Mouse (Mus musculus): ENCODE results near the gene Lrsam1. TPM values are rescaled to one million over a fixed set of nuclear protein-coding genes. Genes with fewer than 3 reads are reported as not detected.

Gene Lrsam1
- total and polyA plus RNA-seq, 3 experiments: 5.0 to 9.5 (median 5.4) TPM

- in situ Hi-C loops (cut with MboI; ENCODE audit: low pct_ligation_motif_present, low pct_unique_long_range_greater_than_20kb, low sequenced_read_pairs) (no loop called here), dilution Hi-C loops (cut with MboI; ENCODE audit: extremely low pct_ligation_motif_present, extremely low pct_unique_long_range_greater_than_20kb, low sequenced_read_pairs) (no loop called here)
- Histone ChIP-seq H3K4me1 (ENCODE audit: control insufficient read depth in 1 of 2, insufficient read depth in 2 of 2) (peaks cover 12 to 40% of the 10 kb centered on the region in 2 experiments), H3K27me3 (replicated peaks) (peaks cover 3% of the 10 kb centered on the region), H3K9me3 (replicated peaks; ENCODE audit: low read length) (no peaks in the 10 kb centered on the region), H3K4me3 (replicated peaks in 1 of 3; ENCODE audit: low read depth in 2 of 3, low read length in 2 of 3, poor library complexity in 1 of 3) (no peak overlapping the region), H3K79me2 (replicated peaks; ENCODE audit: control insufficient read depth, extremely low read depth, insufficient read depth, poor library complexity, severe bottlenecking) (no peaks in the 10 kb centered on the region), H3K9ac (ENCODE audit: insufficient read depth, low read depth) (no peak overlapping the region), H3K4me2 (ENCODE audit: insufficient read depth, low read depth, poor library complexity, severe bottlenecking) (no peak overlapping the region), H3K36me3 (replicated peaks in 1 of 2; ENCODE audit: control insufficient read depth in 1 of 2, insufficient read depth in 1 of 2, low read length in 1 of 2) (peaks cover 0 to 21% of the 10 kb centered on the region in 2 experiments), H3K27ac (ENCODE audit: insufficient read depth, low read depth) (no peak overlapping the region)
- TF ChIP-seq KAT2A (IDR thresholded peaks at IDR 0.05; ENCODE audit: insufficient replicate concordance, low read length) (no peak), ZKSCAN1 (IDR thresholded peaks at IDR 0.05; ENCODE audit: borderline replicate concordance, low read depth, low read length) (no peak)
- DNase-seq (ENCODE audit: extremely low read depth): no peak
These were observed 80.4 kb downstream of the Lrsam1 start for GRCm38 (mm10) chr2:32881054-32881453.

GRCm38 (mm10) chr2:32879593-32879992 is 81.8 kb downstream of the Lrsam1 start:
- DNase-seq (ENCODE audit: extremely low read depth): no peak
- in situ Hi-C loops (cut with MboI; ENCODE audit: low pct_ligation_motif_present, low pct_unique_long_range_greater_than_20kb, low sequenced_read_pairs) (loop anchor here (5.0 kb wide), 1 partner anchor 33 kb away; no protein-coding TSS in a partner anchor), dilution Hi-C loops (cut with MboI; ENCODE audit: extremely low pct_ligation_motif_present, extremely low pct_unique_long_range_greater_than_20kb, low sequenced_read_pairs) (no loop called here)
- peaks cover 3% of the 10 kb centered on the region for H3K27me3 ChIP-seq (replicated peaks)
- H3K4me3 ChIP-seq (replicated peaks in 1 of 3; ENCODE audit: low read depth in 2 of 3, low read length in 2 of 3, poor library complexity in 1 of 3): no peak overlapping the region
- no peak overlapping the region for H3K9ac ChIP-seq (ENCODE audit: insufficient read depth, low read depth)
- H3K36me3 ChIP-seq (replicated peaks in 1 of 2; ENCODE audit: control insufficient read depth in 1 of 2, insufficient read depth in 1 of 2, low read length in 1 of 2): peaks cover 0 to 23% of the 10 kb centered on the region in 2 experiments
- no peak for TF ChIP-seq POLR2A (IDR thresholded peaks at IDR 0.05; ENCODE audit: low read depth, low read length)
- no peak for TF ChIP-seq E2F4 (IDR thresholded peaks at IDR 0.05; ENCODE audit: insufficient replicate concordance, low read depth, low read length)
- TF ChIP-seq CHD1 (IDR thresholded peaks at IDR 0.05; ENCODE audit: low read depth, low read length): no peak
- no peak for TF ChIP-seq PAX5 (IDR thresholded peaks at IDR 0.05; ENCODE audit: low read length)
- TF ChIP-seq TCF12 (IDR thresholded peaks at IDR 0.05; ENCODE audit: low read depth, low read length): no peak
- no peak for TF ChIP-seq MXI1 (IDR thresholded peaks at IDR 0.05; ENCODE audit: low read depth, low read length)
- TF ChIP-seq IRF4 (IDR thresholded peaks at IDR 0.05; ENCODE audit: low read depth, low read length): no peak
- no peak overlapping the region for H3K4me2 ChIP-seq (ENCODE audit: insufficient read depth, low read depth, poor library complexity, severe bottlenecking)
- no peaks in the 10 kb centered on the region for H3K79me2 ChIP-seq (replicated peaks; ENCODE audit: control insufficient read depth, extremely low read depth, insufficient read depth, poor library complexity, severe bottlenecking)
- H3K9me3 ChIP-seq (replicated peaks; ENCODE audit: low read length): no peaks in the 10 kb centered on the region
- H3K4me1 ChIP-seq (ENCODE audit: control insufficient read depth in 1 of 2, insufficient read depth in 2 of 2): peaks cover 20 to 47% of the 10 kb centered on the region in 2 experiments
- no peak overlapping the region for H3K27ac ChIP-seq (ENCODE audit: insufficient read depth, low read depth)

GRCm38 (mm10) chr2:32878396-32878795 is 83.0 kb downstream of the Lrsam1 start:
- no peak overlapping the region for H3K4me2 ChIP-seq (ENCODE audit: insufficient read depth, low read depth, poor library complexity, severe bottlenecking)
- DNase-seq (ENCODE audit: extremely low read depth): no peak
- no peaks in the 10 kb centered on the region for H3K79me2 ChIP-seq (replicated peaks; ENCODE audit: control insufficient read depth, extremely low read depth, insufficient read depth, poor library complexity, severe bottlenecking)
- H3K4me1 ChIP-seq (ENCODE audit: control insufficient read depth in 1 of 2, insufficient read depth in 2 of 2): peaks cover 20 to 47% of the 10 kb centered on the region in 2 experiments
- no peak for TF ChIP-seq ELF1 (IDR thresholded peaks at IDR 0.05; ENCODE audit: low read depth, low read length)
- TF ChIP-seq POLR2A (IDR thresholded peaks at IDR 0.05; ENCODE audit: low read depth, low read length): no peak
- TF ChIP-seq CHD1 (IDR thresholded peaks at IDR 0.05; ENCODE audit: low read depth, low read length): no peak
- TF ChIP-seq USF2 (conservative IDR thresholded peaks at IDR 0.05; ENCODE audit: low read depth, low read length): no peak
- TF ChIP-seq MEF2A (IDR thresholded peaks at IDR 0.05; ENCODE audit: borderline replicate concordance, low read depth, low read length): no peak
- no peak for TF ChIP-seq USF1 (IDR thresholded peaks at IDR 0.05; ENCODE audit: low read depth, low read length)
- no peak for TF ChIP-seq NELFE (IDR thresholded peaks at IDR 0.05; ENCODE audit: low read depth, low read length)
- TF ChIP-seq TBP (conservative IDR thresholded peaks at IDR 0.05; ENCODE audit: low read depth, low read length): no peak
- TF ChIP-seq ZKSCAN1 (IDR thresholded peaks at IDR 0.05; ENCODE audit: borderline replicate concordance, low read depth, low read length): no peak
- TF ChIP-seq EP300 (IDR thresholded peaks at IDR 0.05; ENCODE audit: low read length): no peak
- TF ChIP-seq RCOR1 (conservative IDR thresholded peaks at IDR 0.05; ENCODE audit: low read depth, low read length): no peak
- TF ChIP-seq ZC3H11A (IDR thresholded peaks at IDR 0.05; ENCODE audit: low read depth, low read length): no peak
- no peak for TF ChIP-seq E2F4 (IDR thresholded peaks at IDR 0.05; ENCODE audit: insufficient replicate concordance, low read depth, low read length)
- no peak for TF ChIP-seq PAX5 (IDR thresholded peaks at IDR 0.05; ENCODE audit: low read length)
- no peak for TF ChIP-seq BHLHE40 (IDR thresholded peaks at IDR 0.05; ENCODE audit: low read depth, low read length)
- TF ChIP-seq CHD2 (IDR thresholded peaks at IDR 0.05; ENCODE audit: low read length): no peak
- TF ChIP-seq MAX (IDR thresholded peaks at IDR 0.05; ENCODE audit: low read length): no peak
- no peak for TF ChIP-seq ZMIZ1 (IDR thresholded peaks at IDR 0.05; ENCODE audit: low read depth, low read length)
- no peak for TF ChIP-seq CTCF (conservative IDR thresholded peaks at IDR 0.05 in 1 of 2, IDR thresholded peaks at IDR 0.05 in 1 of 2; ENCODE audit: low read depth in 2 of 2, low read length in 2 of 2)
- no peaks in the 10 kb centered on the region for H3K9me3 ChIP-seq (replicated peaks; ENCODE audit: low read length)
- H3K9ac ChIP-seq (ENCODE audit: insufficient read depth, low read depth): no peak overlapping the region
- dilution Hi-C loops (cut with MboI; ENCODE audit: extremely low pct_ligation_motif_present, extremely low pct_unique_long_range_greater_than_20kb, low sequenced_read_pairs): no loop called here
- H3K36me3 ChIP-seq (replicated peaks in 1 of 2; ENCODE audit: control insufficient read depth in 1 of 2, insufficient read depth in 1 of 2, low read length in 1 of 2): peaks cover 0 to 23% of the 10 kb centered on the region in 2 experiments
- no peak overlapping the region for H3K27ac ChIP-seq (ENCODE audit: insufficient read depth, low read depth)
- H3K27me3 ChIP-seq (replicated peaks): peaks cover 3% of the 10 kb centered on the region
- in situ Hi-C loops (cut with MboI; ENCODE audit: low pct_ligation_motif_present, low pct_unique_long_range_greater_than_20kb, low sequenced_read_pairs): loop anchor here (5.0 kb wide), 1 partner anchor 34 kb away; no protein-coding TSS in a partner anchor
- no peak overlapping the region for H3K4me3 ChIP-seq (replicated peaks in 1 of 3; ENCODE audit: low read depth in 2 of 3, low read length in 2 of 3, poor library complexity in 1 of 3)
